Mouse (Mus musculus) heart, embryonic 10.5 days (tissue): ENCODE results near the gene Ptprg. TPM values are rescaled to one million over a fixed set of nuclear protein-coding genes. Genes with fewer than 3 reads are reported as not detected.

Source experiments
- DNase-seq: peaks from one replicate; pipeline ENCODE4 v3.0.0-alpha.2; 2017; ENCODE audit warnings: low spot score
- H3K27ac ChIP-seq: fragments of 300-500 bp; sonication (generic); 2 replicates; pipeline ENCODE4 v1.5.1; 2016; ENCODE audit warnings: mild to moderate bottlenecking
- H3K27me3 ChIP-seq: fragments of 300-500 bp; sonication (generic); 2 replicates; pipeline ENCODE4 v1.6.1; 2016; ENCODE audit warnings: mild to moderate bottlenecking; ENCODE audit not compliant: poor library complexity, insufficient read depth, severe bottlenecking
- H3K36me3 ChIP-seq: fragments of 300-500 bp; sonication (generic); 2 replicates; pipeline ENCODE4 v1.6.1; 2016; ENCODE audit warnings: mild to moderate bottlenecking, moderate library complexity
- H3K4me1 ChIP-seq: fragments of 300-500 bp; sonication (generic); 2 replicates; pipeline ENCODE4 v1.6.1; 2016; ENCODE audit warnings: mild to moderate bottlenecking
- H3K4me3 ChIP-seq: fragments of 300-500 bp; sonication (generic); 2 replicates; pipeline ENCODE4 v1.5.1; 2016; ENCODE audit warnings: mild to moderate bottlenecking, moderate library complexity
- H3K9me3 ChIP-seq: fragments of 300-500 bp; sonication (generic); 2 replicates; pipeline ENCODE4 v1.6.1; 2016; ENCODE audit warnings: mild to moderate bottlenecking, moderate library complexity
- WGBS: fragments of 180-500 bp; shearing (Covaris S2); methylation state at CpG from one replicate; pipeline ENCODE4 v1.1.7; 2016; 5-methylcytosine and 5-hydroxymethylcytosine counted together
- polyA plus RNA-seq: library from polyadenylated mRNA; unstranded; fragments of >200 nt; fragmentation: Nextera tagmentation; extraction: Ambion mirVana; gene quantifications from 2 replicates; pipeline ENCODE4 v1.2.1, GENCODE M21; 2016

The Ptprg gene
- 22.2 and 22.8 TPM in 2 replicates for polyA plus RNA-seq

GRCm38 (mm10) chr14:11553273-11553665 lies at the start of gene Ptprg:
Gene Ptprg (plus strand): TSS chr14:11553532.
- Histone ChIP-seq H3K4me1 (peaks cover 27% of the 10 kb centered on the region), H3K9me3 (no peaks in the 10 kb centered on the region), H3K27me3 (no peaks in the 10 kb centered on the region), H3K27ac (peak within 1 kb of the TSS; percentile 93), H3K4me3 (peak within 1 kb of the TSS; percentile 70), H3K36me3 (no peaks in the 10 kb centered on the region)
- DNase-seq: peak; percentile 90
- under 1% methylated on average over 40 of the region's 40 CpGs for WGBS

DNA sequence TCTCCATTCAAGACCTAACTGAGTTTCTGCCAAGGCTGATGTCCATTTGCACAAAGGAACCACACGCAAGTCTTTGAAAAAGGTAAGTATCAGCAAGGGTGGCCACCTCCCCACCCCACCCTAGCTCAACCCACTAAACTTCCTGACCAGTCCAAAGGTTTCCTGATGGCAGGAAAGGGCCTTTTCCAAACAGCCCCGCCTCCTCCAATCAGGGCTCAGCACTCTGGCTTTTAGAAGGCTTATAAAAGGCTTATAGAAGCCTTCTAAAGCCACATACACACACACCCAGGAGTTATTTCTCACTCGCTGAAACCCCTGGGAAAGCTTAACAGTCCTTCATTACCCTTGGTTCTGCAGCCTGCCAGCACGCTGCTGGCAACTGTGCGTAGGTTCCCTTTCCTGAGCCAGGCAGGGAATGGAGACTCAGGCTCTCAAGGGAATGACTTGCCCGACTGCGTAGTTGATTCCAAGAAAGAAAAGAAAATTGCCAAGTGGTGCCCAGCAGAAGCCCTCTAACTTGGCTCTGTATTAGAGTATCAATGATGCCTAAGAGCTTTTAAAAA lies 49.4 kb upstream of the Ptprg start:
- H3K36me3 ChIP-seq: no peaks in the 10 kb centered on the region
- H3K4me1 ChIP-seq: no peaks in the 10 kb centered on the region
- no peaks in the 10 kb centered on the region for H3K27me3 ChIP-seq
- H3K9me3 ChIP-seq: no peaks in the 10 kb centered on the region
- DNase-seq: no peak
- WGBS: 62% methylated on average over 7 of the region's 7 CpGs
- H3K4me3 ChIP-seq: no peak overlapping the region
- no peak overlapping the region for H3K27ac ChIP-seq

GRCm38 (mm10) chr14:11510173-11510572 lies 43.2 kb upstream of the Ptprg start:
- Histone ChIP-seq H3K27me3 (no peaks in the 10 kb centered on the region), H3K36me3 (no peaks in the 10 kb centered on the region), H3K4me3 (no peak overlapping the region), H3K9me3 (no peaks in the 10 kb centered on the region), H3K27ac (no peak overlapping the region), H3K4me1 (no peaks in the 10 kb centered on the region)
- peak; percentile 55 for DNase-seq
- WGBS: 33% methylated on average over 1 of the region's 1 CpGs

DNA sequence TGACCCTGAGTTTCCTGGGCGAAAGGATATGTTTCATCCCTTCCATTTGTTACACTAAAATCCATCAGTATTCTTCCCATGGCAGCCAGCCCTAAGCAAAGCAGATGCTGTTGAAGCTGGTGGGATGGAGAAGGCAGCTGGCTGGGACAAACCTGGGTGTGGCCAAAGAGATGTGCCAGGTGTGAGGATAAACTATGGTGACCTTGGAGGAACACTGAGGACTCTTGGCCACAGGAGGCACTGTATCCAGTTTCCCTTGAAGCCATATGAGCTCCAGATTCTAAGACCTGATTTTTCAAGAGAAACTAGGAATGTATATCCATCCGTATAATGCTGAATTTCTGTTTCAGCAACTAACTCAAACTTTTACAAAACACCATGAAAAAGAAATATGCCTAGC lies 34.2 kb upstream of the Ptprg start:
- Histone ChIP-seq H3K27me3 (no peaks in the 10 kb centered on the region), H3K36me3 (no peaks in the 10 kb centered on the region), H3K9me3 (no peaks in the 10 kb centered on the region), H3K4me1 (no peaks in the 10 kb centered on the region), H3K4me3 (no peak overlapping the region), H3K27ac (no peak overlapping the region)
- no peak for DNase-seq
- 82% methylated on average over 2 of the region's 2 CpGs for WGBS

- Histone ChIP-seq H3K36me3 (no peaks in the 10 kb centered on the region), H3K4me3 (no peak overlapping the region), H3K4me1 (no peaks in the 10 kb centered on the region), H3K27me3 (no peaks in the 10 kb centered on the region), H3K9me3 (no peaks in the 10 kb centered on the region), H3K27ac (no peak overlapping the region)
- WGBS: 86% methylated on average over 3 of the region's 3 CpGs
- no peak for DNase-seq
These were observed 30.3 kb upstream of the Ptprg start for GRCm38 (mm10) chr14:11523052-11523451.

DNA sequence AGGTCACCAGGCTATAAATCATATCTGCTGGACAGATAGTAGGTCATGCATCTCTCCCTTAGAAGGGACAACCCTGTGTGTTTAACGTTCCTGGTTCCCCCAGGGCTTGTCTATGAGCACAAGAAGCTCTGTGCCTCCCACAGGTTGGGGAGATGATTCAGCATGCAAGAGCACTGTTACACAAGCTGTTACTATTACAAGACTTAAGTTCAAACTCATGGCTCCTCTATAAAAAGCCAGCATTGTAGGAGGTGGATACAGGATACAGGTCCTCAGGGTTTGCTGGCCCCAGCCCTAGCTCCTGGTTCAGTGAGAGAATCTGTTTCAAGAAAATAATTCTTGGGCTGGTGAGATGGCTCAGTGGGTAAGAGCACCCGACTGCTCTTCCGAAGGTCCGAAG lies 23.7 kb upstream of the Ptprg start:
- peaks cover 2% of the 10 kb centered on the region; the same call in 1 of the 2 replicates for H3K4me1 ChIP-seq
- H3K9me3 ChIP-seq: no peaks in the 10 kb centered on the region
- no peak overlapping the region for H3K27ac ChIP-seq
- no peak for DNase-seq
- no peak overlapping the region for H3K4me3 ChIP-seq
- no peaks in the 10 kb centered on the region for H3K27me3 ChIP-seq
- 82% methylated on average over 4 of the region's 4 CpGs for WGBS
- H3K36me3 ChIP-seq: no peaks in the 10 kb centered on the region

DNA sequence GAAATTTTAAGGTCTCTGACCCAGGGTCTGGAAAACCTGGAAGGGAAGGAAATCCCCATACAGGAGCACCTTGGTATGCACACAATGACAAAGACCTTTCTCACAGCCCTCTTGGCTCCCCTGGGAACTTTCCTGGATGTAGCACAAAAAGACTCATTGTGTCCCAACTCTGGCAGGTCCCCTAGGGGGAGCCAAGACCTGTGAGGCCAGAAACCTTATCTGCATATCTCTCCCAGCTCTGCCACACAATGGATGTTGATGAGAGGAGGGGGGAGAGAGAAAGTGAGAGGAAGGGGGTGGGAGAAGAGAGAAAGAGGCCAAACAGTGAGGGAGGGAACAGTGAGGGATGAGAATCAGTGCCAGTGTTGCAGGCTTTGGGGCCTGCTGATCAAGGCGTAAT lies 18.9 kb upstream of the Ptprg start:
- DNase-seq: no peak
- 42% methylated on average over 1 of the region's 1 CpGs for WGBS

DNA sequence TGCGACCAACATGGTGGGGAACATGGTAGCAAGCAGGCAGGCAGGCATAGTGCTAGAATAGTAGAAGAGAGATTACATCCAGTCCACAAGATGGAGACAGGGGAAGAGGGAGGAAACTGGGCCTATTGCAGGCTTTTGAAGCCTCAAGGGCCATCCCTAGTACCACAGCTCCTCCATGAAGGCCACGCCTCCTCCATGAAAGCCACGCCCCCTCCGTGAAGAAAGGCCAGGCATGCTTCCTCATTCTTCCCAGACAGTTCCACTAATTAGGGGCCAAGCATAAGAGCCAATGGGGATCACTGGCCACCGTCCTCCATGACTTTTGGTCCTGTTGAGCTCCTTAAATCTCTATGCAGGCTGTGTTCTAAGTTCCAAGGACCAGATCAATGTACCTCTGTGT lies 17.2 kb upstream of the Ptprg start:
- Histone ChIP-seq H3K27ac (no peak overlapping the region), H3K4me1 (peaks cover 6% of the 10 kb centered on the region; the same call in 1 of the 2 replicates), H3K9me3 (no peaks in the 10 kb centered on the region), H3K4me3 (no peak overlapping the region), H3K36me3 (no peaks in the 10 kb centered on the region), H3K27me3 (no peaks in the 10 kb centered on the region)
- WGBS: 69% methylated on average over 5 of the region's 5 CpGs
- DNase-seq: no peak

More for the DNA sequence above, 18.9 kb upstream of the Ptprg start:
- H3K27me3 ChIP-seq: no peaks in the 10 kb centered on the region
- H3K36me3 ChIP-seq: no peaks in the 10 kb centered on the region
- no peak overlapping the region for H3K27ac ChIP-seq
- H3K4me3 ChIP-seq: no peak overlapping the region
- no peaks in the 10 kb centered on the region for H3K9me3 ChIP-seq
- peaks cover 6% of the 10 kb centered on the region; the same call in 1 of the 2 replicates for H3K4me1 ChIP-seq

DNA sequence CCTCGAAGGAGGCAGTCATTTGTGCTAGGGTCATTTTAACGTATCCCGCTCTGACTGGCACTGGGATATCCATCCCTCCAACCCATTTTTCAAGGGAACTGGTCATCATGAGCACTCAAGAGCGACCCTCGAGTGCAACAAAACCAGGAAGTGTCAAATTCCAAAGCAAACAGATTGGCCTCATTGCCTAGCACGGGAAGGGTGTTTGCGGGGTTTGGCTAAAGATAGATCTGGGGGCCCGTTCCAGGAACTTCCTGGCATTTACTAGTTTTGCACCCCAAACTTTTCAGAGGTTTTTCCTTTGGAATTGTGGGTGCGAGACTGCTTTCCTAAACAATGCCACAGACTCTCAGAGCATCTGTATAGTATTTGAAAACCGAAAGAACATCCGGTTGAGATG lies 1.4 kb upstream of the Ptprg start:
- no peak for DNase-seq
- Histone ChIP-seq H3K4me1 (peaks cover 24% of the 10 kb centered on the region), H3K27me3 (no peaks in the 10 kb centered on the region), H3K9me3 (no peaks in the 10 kb centered on the region), H3K27ac (0 out of 2 replicates have a peak overlapping the region, but pooled peaks have one; percentile 22), H3K36me3 (no peaks in the 10 kb centered on the region), H3K4me3 (peak overlapping the region; percentile 70)
- 12% methylated on average over 11 of the region's 11 CpGs for WGBS

- Histone ChIP-seq H3K9me3 (no peaks in the 10 kb centered on the region), H3K4me1 (peaks cover 27% of the 10 kb centered on the region), H3K36me3 (no peaks in the 10 kb centered on the region), H3K27me3 (no peaks in the 10 kb centered on the region), H3K4me3 (peak overlapping the region; percentile 70), H3K27ac (peak overlapping the region; percentile 93)
- no peak for DNase-seq
- WGBS: under 1% methylated on average over 33 of the region's 33 CpGs
These were observed 635 bp upstream of the Ptprg start for GRCm38 (mm10) chr14:11552521-11553272.

GRCm38 (mm10) chr14:11553679-11554305 lies 460 bp downstream of the Ptprg start:
- H3K4me1 ChIP-seq: peaks cover 27% of the 10 kb centered on the region
- no peaks in the 10 kb centered on the region for H3K9me3 ChIP-seq
- peak overlapping the region; percentile 93 for H3K27ac ChIP-seq
- WGBS: under 1% methylated on average over 57 of the region's 57 CpGs
- DNase-seq: peak; percentile 87
- no peaks in the 10 kb centered on the region for H3K27me3 ChIP-seq
- H3K4me3 ChIP-seq: peak overlapping the region; percentile 70
- H3K36me3 ChIP-seq: 0 out of 2 replicates have a peak, but pooled peaks cover 3% of the 10 kb centered on the region

GRCm38 (mm10) chr14:11554306-11555041 lies 1.1 kb downstream of the Ptprg start:
- no peaks in the 10 kb centered on the region for H3K27me3 ChIP-seq
- peak overlapping the region; percentile 93 for H3K27ac ChIP-seq
- H3K9me3 ChIP-seq: no peaks in the 10 kb centered on the region
- H3K4me3 ChIP-seq: peak overlapping the region; percentile 70
- under 1% methylated on average over 46 of the region's 46 CpGs for WGBS
- H3K36me3 ChIP-seq: 0 out of 2 replicates have a peak, but pooled peaks cover 3% of the 10 kb centered on the region
- H3K4me1 ChIP-seq: peaks cover 27% of the 10 kb centered on the region
- DNase-seq: peak; percentile 78
